Mouse (Mus musculus): ENCODE measurements around the gene Kmt2b.

The Kmt2b gene

GRCm38 (mm10) chr7:30588676-30589434 is at the start of gene Kmt2b:
Gene Kmt2b (minus strand): TSS chr7:30588726.
- peak; percentile 99 for DNase-seq (ENCODE audit: low read depth, low spot score)

GRCm38 (mm10) chr7:30636395-30636794 is 47.9 kb upstream of the Kmt2b start:
- DNase-seq (ENCODE audit: low read depth, low spot score) = no peak

GRCm38 (mm10) chr7:30635752-30636151 is 47.2 kb upstream of the Kmt2b start, which contains the start of gene Etv2:
Gene Etv2 (minus strand): TSS chr7:30635852.
- no peak for DNase-seq (ENCODE audit: low read depth, low spot score)

GRCm38 (mm10) chr7:30634621-30635020 is 46.1 kb upstream of the Kmt2b start:
- peak; percentile 90 for DNase-seq (ENCODE audit: low read depth, low spot score)

- peak; percentile 43 for DNase-seq (ENCODE audit: low read depth, low spot score)
Observed at GRCm38 (mm10) chr7:30633762-30634412, 45.4 kb upstream of the Kmt2b start.

GRCm38 (mm10) chr7:30629013-30629412 is 40.5 kb upstream of the Kmt2b start:
- no peak for DNase-seq (ENCODE audit: low read depth, low spot score)

- peak; percentile 61 for DNase-seq (ENCODE audit: low read depth, low spot score)
Observed at GRCm38 (mm10) chr7:30626647-30627046, 38.1 kb upstream of the Kmt2b start.

GRCm38 (mm10) chr7:30625530-30626384 is 37.2 kb upstream of the Kmt2b start, which contains the start of gene Cox6b1:
Gene Cox6b1 (minus strand): TSS chr7:30626151.
- DNase-seq (ENCODE audit: low read depth, low spot score) = peak; percentile 92

- DNase-seq (ENCODE audit: low read depth, low spot score) = peak; percentile 69
Observed at GRCm38 (mm10) chr7:30619202-30619601, 30.7 kb upstream of the Kmt2b start.

GRCm38 (mm10) chr7:30618658-30619057 is 30.1 kb upstream of the Kmt2b start:
- no peak for DNase-seq (ENCODE audit: low read depth, low spot score)

GRCm38 (mm10) chr7:30615049-30615760 is 26.7 kb upstream of the Kmt2b start:
- peak; percentile 81 for DNase-seq (ENCODE audit: low read depth, low spot score)

GRCm38 (mm10) chr7:30614454-30614853 is 25.9 kb upstream of the Kmt2b start:
- peak; percentile 66 for DNase-seq (ENCODE audit: low read depth, low spot score)

- DNase-seq (ENCODE audit: low read depth, low spot score) = peak; percentile 82
Observed at GRCm38 (mm10) chr7:30613529-30614112, 25.1 kb upstream of the Kmt2b start.

GRCm38 (mm10) chr7:30612654-30613402 is 24.3 kb upstream of the Kmt2b start, which contains the start of gene Upk1a:
Gene Upk1a (minus strand): TSS chr7:30612847.
- DNase-seq (ENCODE audit: low read depth, low spot score) = no peak

GRCm38 (mm10) chr7:30610043-30610442 is 21.5 kb upstream of the Kmt2b start:
- DNase-seq (ENCODE audit: low read depth, low spot score) = no peak

GRCm38 (mm10) chr7:30608476-30608875 is 19.9 kb upstream of the Kmt2b start:
- peak; percentile 74 for DNase-seq (ENCODE audit: low read depth, low spot score)

GRCm38 (mm10) chr7:30607706-30608309 is 19.3 kb upstream of the Kmt2b start:
- peak; percentile 98 for DNase-seq (ENCODE audit: low read depth, low spot score)

GRCm38 (mm10) chr7:30604944-30605343 is 16.4 kb upstream of the Kmt2b start:
- no peak for DNase-seq (ENCODE audit: low read depth, low spot score)

- peak; percentile 48 for DNase-seq (ENCODE audit: low read depth, low spot score)
Observed at GRCm38 (mm10) chr7:30604424-30604823, 15.9 kb upstream of the Kmt2b start.

- peak; percentile 93 for DNase-seq (ENCODE audit: low read depth, low spot score)
Observed at GRCm38 (mm10) chr7:30602583-30602982, 14.1 kb upstream of the Kmt2b start.

All from ES-CJ7 (cell line).